Mouse (Mus musculus) MEL (cell line): ENCODE data around the gene AC170998.1.

ENCODE experiments used
- CHD2 ChIP-seq: IDR thresholded peaks from 2 replicates; pipeline ENCODE4 v1.6.1; 2011; ENCODE audit warnings: low read length, improper control_type of control experiment
- CTCF ChIP-seq, 3 experiments: IDR thresholded peaks in 2 of 3; conservative IDR thresholded peaks in 1 of 3; 2 replicates each; pipeline ENCODE4 v1.5.1; 2011 to 2012; ENCODE audit warnings: low read length in 3 of 3, low read depth in 2 of 3, mild to moderate bottlenecking in 2 of 3, improper control_type of control experiment in 1 of 3, inconsistent platforms in 1 of 3, mixed read lengths in 1 of 3, moderate library complexity in 1 of 3; ENCODE audit not compliant: control insufficient read depth in 1 of 3, insufficient read depth in 1 of 3, poor library complexity in 1 of 3, severe bottlenecking in 1 of 3
- GATA1 ChIP-seq: IDR thresholded peaks from 2 replicates; pipeline ENCODE4 v1.6.1; 2011; ENCODE audit warnings: low read depth, low read length, improper control_type of control experiment
- MAZ ChIP-seq: IDR thresholded peaks from 2 replicates; pipeline ENCODE4 v1.6.1; 2012; ENCODE audit warnings: low read depth, mild to moderate bottlenecking, inconsistent platforms, low read length, improper control_type of control experiment
- MXI1 ChIP-seq: IDR thresholded peaks from 2 replicates; pipeline ENCODE4 v1.6.1; 2011; ENCODE audit warnings: mild to moderate bottlenecking, low read depth, low read length, improper control_type of control experiment
- NRF1 ChIP-seq: IDR thresholded peaks from 2 replicates; pipeline ENCODE4 v1.6.1; 2014; ENCODE audit warnings: low read depth, mild to moderate bottlenecking, inconsistent platforms, low read length, improper control_type of control experiment, moderate library complexity; ENCODE audit not compliant: poor library complexity, insufficient read depth, severe bottlenecking
- POLR2A ChIP-seq, 2 experiments: IDR thresholded peaks; 2 replicates each; pipeline ENCODE4 v1.6.1; 2011 to 2012; ENCODE audit warnings: low read length in 2 of 2, mild to moderate bottlenecking in 2 of 2, control low read depth in 1 of 2, improper control_type of control experiment in 1 of 2, low read depth in 1 of 2, moderate library complexity in 1 of 2; ENCODE audit not compliant: control insufficient read depth in 1 of 2, insufficient read depth in 1 of 2, poor library complexity in 1 of 2
- POLR2AphosphoS5 ChIP-seq: IDR thresholded peaks from 2 replicates; pipeline ENCODE4 v1.6.1; 2012; ENCODE audit warnings: low read depth, borderline replicate concordance, mild to moderate bottlenecking, inconsistent platforms, low read length, moderate library complexity, mixed read lengths
- SMC3 ChIP-seq: IDR thresholded peaks from 2 replicates; pipeline ENCODE4 v1.6.1; 2011; ENCODE audit warnings: low read depth, low read length, improper control_type of control experiment
- TCF12 ChIP-seq: IDR thresholded peaks from 2 replicates; pipeline ENCODE4 v1.6.1; 2014; ENCODE audit warnings: low read depth, mild to moderate bottlenecking, inconsistent platforms, low read length, improper control_type of control experiment, moderate library complexity
- UBTF ChIP-seq: IDR thresholded peaks from 2 replicates; pipeline ENCODE4 v1.6.1; 2012; ENCODE audit warnings: low read depth, mild to moderate bottlenecking, inconsistent platforms, low read length, improper control_type of control experiment, moderate library complexity, borderline replicate concordance; ENCODE audit not compliant: insufficient read depth
- ZMIZ1 ChIP-seq: IDR thresholded peaks from 2 replicates; pipeline ENCODE4 v1.6.1; 2012; ENCODE audit warnings: low read depth, mild to moderate bottlenecking, inconsistent platforms, low read length, improper control_type of control experiment, moderate library complexity

GRCm38 (mm10) chr17:28691687-28692340 is 34.1 kb upstream of the AC170998.1 start:
- TF ChIP-seq NRF1 (no peak), POLR2AphosphoS5 (no peak), CTCF (IDR thresholded peaks at IDR 0.05 in 2 of 3, conservative IDR thresholded peaks at IDR 0.05 in 1 of 3; ENCODE audit: control insufficient read depth in 1 of 3, insufficient read depth in 1 of 3, low read depth in 2 of 3, low read length in 3 of 3, poor library complexity in 1 of 3, severe bottlenecking in 1 of 3) (no peak), TCF12 (no peak), SMC3 (no peak), MAZ (no peak), CHD2 (no peak), POLR2A (IDR thresholded peaks at IDR 0.05; ENCODE audit: control insufficient read depth in 1 of 2, insufficient read depth in 1 of 2, low read depth in 1 of 2, low read length in 2 of 2, poor library complexity in 1 of 2) (no peak; a peak in 2 of 4 replicates), UBTF (no peak), ZMIZ1 (no peak), GATA1 (no peak), MXI1 (no peak)
